Mouse (Mus musculus) right cerebral cortex, postnatal 25 days (tissue): ENCODE data around the gene Olfr136.

Source experiments
- DNase-seq: peaks from one replicate; pipeline ENCODE4 v3.0.0; 2022

Olfr136 gene

DNA sequence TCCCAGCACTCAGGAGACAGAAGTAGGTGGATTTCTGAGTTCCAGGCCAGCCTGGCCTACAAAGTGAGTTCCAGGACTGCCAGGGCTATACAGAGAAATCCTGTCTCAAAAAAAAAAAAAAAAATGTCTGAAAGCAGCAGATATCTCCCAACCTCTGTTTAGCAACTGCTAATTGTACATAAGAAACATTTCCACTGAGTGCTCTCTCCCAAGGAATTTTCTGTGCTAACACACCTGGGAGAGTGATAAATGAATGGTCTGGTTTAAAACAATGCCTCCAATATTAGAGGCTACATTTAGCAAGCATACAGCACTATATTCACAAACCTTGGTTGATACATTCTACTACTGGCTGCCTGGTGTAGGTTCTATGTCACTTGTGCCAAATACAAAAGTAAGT lies at the start of gene Olfr136:
Gene Olfr136, plus strand, starts transcription at position 301 of the 400 bp plus-strand sequence.
- no peak for DNase-seq

DNA sequence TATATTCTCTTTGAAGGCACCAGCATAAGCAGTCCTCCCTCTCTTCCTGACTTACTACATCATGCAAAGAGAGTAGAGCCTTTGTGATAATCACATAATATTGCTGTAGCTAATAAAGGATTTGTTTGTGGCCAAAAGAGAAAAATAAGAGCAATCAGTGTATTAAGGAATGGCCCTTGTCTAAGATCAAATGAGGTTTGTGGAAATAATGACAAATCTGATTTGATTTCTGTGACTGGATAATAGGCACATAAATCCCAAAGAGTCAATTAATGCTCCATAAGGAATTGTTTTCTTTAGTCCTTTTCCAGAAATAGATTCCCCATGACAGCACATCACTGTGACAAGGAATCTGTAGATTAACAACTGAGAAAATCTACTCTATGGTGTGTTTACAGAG lies 22.2 kb upstream of the Olfr136 start, which contains the start of gene Olfr137:
Gene Olfr137, minus strand, starts transcription at position 101 of the 400 bp plus-strand sequence.
- no peak for DNase-seq
